Mouse (Mus musculus) midbrain, embryonic 16.5 days (tissue): Measurements from ENCODE around the gene Syn3. TPM values are rescaled to one million over a fixed set of nuclear protein-coding genes. Genes with fewer than 3 reads are reported as not detected.

ENCODE experiments used
- ATAC-seq: fragments of 200-750 bp; cut with Nextera tagmentation; 2 replicates; pipeline ENCODE4 v1.8.0; 2017; ENCODE audit warnings: moderate TSS enrichment
- H3K27ac ChIP-seq: fragments of 300-500 bp; sonication (generic); 2 replicates; pipeline ENCODE4 v1.5.1; 2014; ENCODE audit warnings: mild to moderate bottlenecking, low read length, mixed read lengths
- H3K27me3 ChIP-seq: fragments of 300-500 bp; sonication (generic); 2 replicates; pipeline ENCODE4 v1.6.1; 2014; ENCODE audit warnings: low read depth, low read length, mixed read lengths; ENCODE audit not compliant: control insufficient read depth, insufficient read depth
- H3K36me3 ChIP-seq: fragments of 300-500 bp; sonication (generic); 2 replicates; pipeline ENCODE4 v1.6.1; 2014; ENCODE audit warnings: mild to moderate bottlenecking, low read length, moderate library complexity, mixed read lengths; ENCODE audit not compliant: control insufficient read depth, insufficient read depth
- H3K4me1 ChIP-seq: fragments of 300-500 bp; sonication (generic); 2 replicates; pipeline ENCODE4 v1.6.1; 2014; ENCODE audit warnings: mild to moderate bottlenecking, low read length, mixed read lengths; ENCODE audit not compliant: control insufficient read depth, insufficient read depth
- H3K4me2 ChIP-seq: fragments of 300-500 bp; sonication (generic); 2 replicates; pipeline ENCODE4 v1.6.1; 2014; ENCODE audit warnings: mild to moderate bottlenecking, low read length, mixed read lengths
- H3K4me3 ChIP-seq: fragments of 300-500 bp; sonication (generic); 2 replicates; pipeline ENCODE4 v1.5.1; 2014; ENCODE audit warnings: low read depth, mild to moderate bottlenecking, low read length, moderate library complexity, mixed read lengths
- H3K9ac ChIP-seq: fragments of 300-500 bp; sonication (generic); 2 replicates; pipeline ENCODE4 v1.6.1; 2014; ENCODE audit warnings: low read depth, low read length, mixed read lengths
- H3K9me3 ChIP-seq: fragments of 300-500 bp; sonication (generic); replicated peaks from 2 replicates; pipeline ENCODE4 v1.6.1; 2014; ENCODE audit warnings: mild to moderate bottlenecking, low read length, mixed read lengths; ENCODE audit not compliant: control insufficient read depth, poor library complexity, severe bottlenecking
- WGBS: fragments of 180-500 bp; shearing (Covaris S2); extraction: QIAGEN DNeasy Blood & Tissue Kit; methylation state at CpG from one replicate; pipeline ENCODE4 v1.1.7; 2014; 5-methylcytosine and 5-hydroxymethylcytosine counted together
- polyA plus RNA-seq: library from polyadenylated mRNA; unstranded; fragments of >200 nt; fragmentation: Nextera tagmentation; extraction: Ambion mirVana; gene quantifications from 2 replicates; pipeline ENCODE4 v1.2.1, GENCODE M21; 2015

The Syn3 gene
- polyA plus RNA-seq, 1 experiment from 2014 or later = 34.0 TPM

GRCm38 (mm10) chr10:86312976-86313375, 185.7 kb downstream of the Syn3 start:
- ATAC-seq = no peak
- H3K9me3 ChIP-seq = no peaks in the 10 kb centered on the region
- H3K4me3 ChIP-seq = no peak overlapping the region
- H3K27ac ChIP-seq = no peak overlapping the region
- no peak overlapping the region for H3K4me2 ChIP-seq
- H3K36me3 ChIP-seq = no peaks in the 10 kb centered on the region
- no peak overlapping the region for H3K9ac ChIP-seq
- no peaks in the 10 kb centered on the region for H3K4me1 ChIP-seq
- 90% methylated on average over 3 of the region's 3 CpGs for WGBS
- no peaks in the 10 kb centered on the region for H3K27me3 ChIP-seq

GRCm38 (mm10) chr10:86310527-86310926, 188.2 kb downstream of the Syn3 start:
- 85% methylated on average over 6 of the region's 6 CpGs for WGBS
- no peak overlapping the region for H3K4me3 ChIP-seq
- no peaks in the 10 kb centered on the region for H3K27me3 ChIP-seq
- H3K36me3 ChIP-seq = no peaks in the 10 kb centered on the region
- H3K27ac ChIP-seq = no peak overlapping the region
- H3K4me2 ChIP-seq = no peak overlapping the region
- no peaks in the 10 kb centered on the region for H3K9me3 ChIP-seq
- no peak for ATAC-seq
- no peaks in the 10 kb centered on the region for H3K4me1 ChIP-seq
- no peak overlapping the region for H3K9ac ChIP-seq

- ATAC-seq = no peak
- H3K9ac ChIP-seq = no peak overlapping the region
- no peaks in the 10 kb centered on the region for H3K27me3 ChIP-seq
- H3K36me3 ChIP-seq = no peaks in the 10 kb centered on the region
- H3K4me2 ChIP-seq = no peak overlapping the region
- no peak overlapping the region for H3K27ac ChIP-seq
- H3K9me3 ChIP-seq = no peaks in the 10 kb centered on the region
- H3K4me1 ChIP-seq = peaks cover 9% of the 10 kb centered on the region
- 93% methylated on average over 4 of the region's 4 CpGs for WGBS
- H3K4me3 ChIP-seq = no peak overlapping the region
Observed at GRCm38 (mm10) chr10:86307235-86307634, 191.5 kb downstream of the Syn3 start.

GRCm38 (mm10) chr10:86304583-86304982, 194.1 kb downstream of the Syn3 start:
- Histone ChIP-seq H3K4me2 (no peak overlapping the region), H3K9ac (no peak overlapping the region), H3K27ac (no peak overlapping the region), H3K27me3 (no peaks in the 10 kb centered on the region; the same call in 1 of the 2 replicates), H3K9me3 (no peaks in the 10 kb centered on the region), H3K4me3 (no peak overlapping the region), H3K4me1 (peaks cover 18% of the 10 kb centered on the region), H3K36me3 (no peaks in the 10 kb centered on the region)
- 0% methylated on average over 2 of the region's 2 CpGs for WGBS
- no peak for ATAC-seq

- H3K27me3 ChIP-seq = no peaks in the 10 kb centered on the region; the same call in 1 of the 2 replicates
- no peaks in the 10 kb centered on the region for H3K9me3 ChIP-seq
- H3K9ac ChIP-seq = no peak overlapping the region
- H3K36me3 ChIP-seq = no peaks in the 10 kb centered on the region
- no peak overlapping the region for H3K4me3 ChIP-seq
- peak overlapping the region; percentile 65; the same call in 1 of the 2 replicates for H3K27ac ChIP-seq
- peak overlapping the region; percentile 94 for H3K4me2 ChIP-seq
- peaks cover 18% of the 10 kb centered on the region for H3K4me1 ChIP-seq
- 56% methylated on average over 2 of the region's 2 CpGs for WGBS
- ATAC-seq = no peak
Observed at GRCm38 (mm10) chr10:86303495-86303876, 195.2 kb downstream of the Syn3 start.

GRCm38 (mm10) chr10:86302761-86303494, 195.8 kb downstream of the Syn3 start:
- Histone ChIP-seq H3K4me1 (peaks cover 18% of the 10 kb centered on the region), H3K27me3 (no peaks in the 10 kb centered on the region; the same call in 1 of the 2 replicates), H3K36me3 (no peaks in the 10 kb centered on the region), H3K4me2 (peak overlapping the region; percentile 94), H3K9ac (no peak overlapping the region), H3K4me3 (no peak overlapping the region; the same call in 1 of the 2 replicates), H3K27ac (peak overlapping the region; percentile 65), H3K9me3 (no peaks in the 10 kb centered on the region)
- peak; percentile 30 for ATAC-seq
- WGBS = 13% methylated on average over 8 of the region's 8 CpGs

GRCm38 (mm10) chr10:86302318-86302648, 196.4 kb downstream of the Syn3 start:
- 70% methylated on average over 4 of the region's 4 CpGs for WGBS
- peaks cover 18% of the 10 kb centered on the region for H3K4me1 ChIP-seq
- H3K27ac ChIP-seq = no peak overlapping the region
- H3K4me3 ChIP-seq = peak overlapping the region; percentile 12; the same call in 1 of the 2 replicates
- ATAC-seq = no peak
- peak overlapping the region; percentile 94 for H3K4me2 ChIP-seq
- no peak overlapping the region for H3K9ac ChIP-seq
- no peaks in the 10 kb centered on the region for H3K36me3 ChIP-seq
- H3K27me3 ChIP-seq = no peaks in the 10 kb centered on the region; the same call in 1 of the 2 replicates
- no peaks in the 10 kb centered on the region for H3K9me3 ChIP-seq

GRCm38 (mm10) chr10:86301593-86302317, 196.9 kb downstream of the Syn3 start:
- Histone ChIP-seq H3K9ac (peak overlapping the region; percentile 70; the same call in 1 of the 2 replicates), H3K4me1 (peaks cover 18% of the 10 kb centered on the region), H3K27ac (no peak overlapping the region), H3K4me3 (peak overlapping the region; percentile 49), H3K4me2 (peak overlapping the region; percentile 94), H3K9me3 (no peaks in the 10 kb centered on the region), H3K36me3 (no peaks in the 10 kb centered on the region), H3K27me3 (no peaks in the 10 kb centered on the region; the same call in 1 of the 2 replicates)
- no peak for ATAC-seq
- WGBS = 38% methylated on average over 4 of the region's 4 CpGs

GRCm38 (mm10) chr10:86301117-86301490, 197.6 kb downstream of the Syn3 start:
- no peaks in the 10 kb centered on the region; the same call in 1 of the 2 replicates for H3K27me3 ChIP-seq
- H3K4me2 ChIP-seq = peak overlapping the region; percentile 94
- peaks cover 18% of the 10 kb centered on the region for H3K4me1 ChIP-seq
- ATAC-seq = no peak
- no peaks in the 10 kb centered on the region for H3K36me3 ChIP-seq
- WGBS = 2% methylated on average over 9 of the region's 10 CpGs
- peak overlapping the region; percentile 70 for H3K9ac ChIP-seq
- peak overlapping the region; percentile 49 for H3K4me3 ChIP-seq
- H3K9me3 ChIP-seq = no peaks in the 10 kb centered on the region
- no peak overlapping the region for H3K27ac ChIP-seq
